Mouse (Mus musculus) midbrain, postnatal 0 days (tissue): ENCODE results near the gene Pkhd1. TPM values are rescaled to one million over a fixed set of nuclear protein-coding genes. Genes with fewer than 3 reads are reported as not detected.
"Not testable (repeated sequence)": the region's sequence is repeated elsewhere in the genome, so short reads cannot be mapped to it uniquely, and the experiment has no call there.

Experiments
- ATAC-seq: fragments of 200-750 bp; cut with Nextera tagmentation; 2 replicates; pipeline ENCODE4 v1.8.0; 2017; ENCODE audit warnings: moderate number of reproducible peaks, mild to moderate bottlenecking, moderate TSS enrichment, moderate library complexity; ENCODE audit not compliant: low FRiP score
- DNase-seq: peaks from one replicate; pipeline ENCODE4 v3.0.0-alpha.2; 2015; ENCODE audit warnings: low spot score
- H3K27ac ChIP-seq: fragments of 300-500 bp; sonication (generic); 2 replicates; pipeline ENCODE4 v1.5.1; 2014; ENCODE audit warnings: low read depth, mild to moderate bottlenecking, low read length, mixed read lengths
- H3K27me3 ChIP-seq: fragments of 300-500 bp; sonication (generic); 2 replicates; pipeline ENCODE4 v1.6.1; 2014; ENCODE audit warnings: low read length, control low read depth, mixed read lengths; ENCODE audit not compliant: insufficient read depth
- H3K36me3 ChIP-seq: fragments of 300-500 bp; sonication (generic); 2 replicates; pipeline ENCODE4 v1.6.1; 2014; ENCODE audit warnings: low read length, control low read depth, mixed read lengths; ENCODE audit not compliant: insufficient read depth
- H3K4me1 ChIP-seq: fragments of 300-500 bp; sonication (generic); 2 replicates; pipeline ENCODE4 v1.6.1; 2014; ENCODE audit warnings: mild to moderate bottlenecking, control low read depth, antibody characterized with exemption, low read length, mixed read lengths; ENCODE audit not compliant: insufficient read depth
- H3K4me2 ChIP-seq: fragments of 300-500 bp; sonication (generic); 2 replicates; pipeline ENCODE4 v1.6.1; 2014; ENCODE audit warnings: low read depth, mild to moderate bottlenecking, low read length, mixed read lengths; ENCODE audit not compliant: poor library complexity, severe bottlenecking
- H3K4me3 ChIP-seq: fragments of 300-500 bp; sonication (generic); 2 replicates; pipeline ENCODE4 v1.5.1; 2014; ENCODE audit warnings: low read depth, mild to moderate bottlenecking, low read length, moderate library complexity
- H3K9ac ChIP-seq: fragments of 300-500 bp; sonication (generic); replicated peaks from 2 replicates; pipeline ENCODE4 v1.6.1; 2014; ENCODE audit warnings: mild to moderate bottlenecking, low read length, moderate library complexity, mixed read lengths; ENCODE audit not compliant: poor library complexity, severe bottlenecking
- H3K9me3 ChIP-seq: fragments of 300-500 bp; sonication (generic); 2 replicates; pipeline ENCODE4 v1.6.1; 2016; ENCODE audit warnings: low read length, control low read depth
- CTCF ChIP-seq: IDR thresholded peaks from 2 replicates; pipeline ENCODE4 v1.5.1; 2016; ENCODE audit warnings: antibody characterized with exemption, mild to moderate bottlenecking
- WGBS: fragments of 180-500 bp; shearing (Covaris S2); extraction: QIAGEN DNeasy Blood & Tissue Kit; methylation state at CpG from one replicate; pipeline ENCODE4 v1.1.7; 2014; 5-methylcytosine and 5-hydroxymethylcytosine counted together
- polyA plus RNA-seq: library from polyadenylated mRNA; unstranded; fragments of >200 nt; fragmentation: Nextera tagmentation; extraction: Ambion mirVana; gene quantifications from 2 replicates; pipeline ENCODE4 v1.2.1, GENCODE M21; 2015
- total RNA-seq: library from RNA; depleted of rRNA; stranded (reverse); fragments of >200 nt; gene quantifications from 2 replicates; pipeline ENCODE4 v1.2.3, GENCODE M21; 2014

Pkhd1 gene
- total and polyA plus RNA-seq, 2 experiments from 2014 or later: 0.11 TPM; not detected in 1

DNA sequence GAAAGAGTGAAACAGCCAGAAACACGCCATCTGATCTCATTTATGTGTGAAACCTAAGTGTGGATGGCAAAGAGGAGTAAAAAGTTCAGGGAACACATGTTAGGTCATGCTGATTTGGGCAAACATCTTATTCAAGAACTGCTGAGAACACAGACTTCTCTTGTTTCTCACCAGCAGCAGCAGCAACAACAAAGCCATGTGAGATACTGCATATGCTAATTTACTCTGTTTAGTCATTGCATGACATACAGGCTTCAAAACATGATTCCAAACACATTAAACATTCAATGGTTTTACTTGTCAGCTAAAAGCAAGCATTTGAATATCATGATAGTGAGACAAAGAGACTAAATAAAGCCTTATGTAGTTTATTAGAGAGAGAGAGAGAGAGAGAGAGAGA lies 401.2 kb downstream of the Pkhd1 start:
- ATAC-seq: no peak
- Histone ChIP-seq H3K4me3 (no peak overlapping the region), H3K27ac (no peak overlapping the region), H3K9me3 (no peaks in the 10 kb centered on the region), H3K4me2 (no peak overlapping the region), H3K27me3 (no peaks in the 10 kb centered on the region), H3K9ac (no peak overlapping the region), H3K36me3 (no peaks in the 10 kb centered on the region), H3K4me1 (no peaks in the 10 kb centered on the region)
- no peak for DNase-seq
- no peak for TF ChIP-seq CTCF
- 84% methylated on average over 1 of the region's 1 CpGs for WGBS

DNA sequence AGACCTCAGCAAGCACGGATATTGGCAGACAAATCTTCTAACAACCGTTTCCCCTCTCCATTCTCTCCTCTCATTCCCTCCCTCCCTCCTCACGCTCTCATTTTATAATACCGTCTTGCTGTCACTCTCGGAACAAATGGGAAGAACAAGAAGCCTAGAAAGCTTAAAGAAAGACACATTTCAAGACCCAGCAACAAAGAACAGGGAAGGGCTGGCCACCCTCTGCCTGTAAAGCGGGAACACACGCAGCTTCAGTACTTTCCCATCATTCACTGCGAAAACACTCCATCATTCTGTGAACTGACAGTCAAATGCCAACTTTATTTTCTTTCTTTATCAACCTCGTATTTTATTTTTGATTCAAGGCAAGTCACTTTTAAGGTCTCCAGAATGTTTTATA lies 427.4 kb downstream of the Pkhd1 start:
- no peak overlapping the region for H3K4me3 ChIP-seq
- H3K4me2 ChIP-seq: peak overlapping the region; percentile 18; the same call in 1 of the 2 replicates
- H3K36me3 ChIP-seq: no peaks in the 10 kb centered on the region
- H3K27me3 ChIP-seq: no peaks in the 10 kb centered on the region
- H3K9me3 ChIP-seq: no peaks in the 10 kb centered on the region
- 14% methylated on average over 9 of the region's 9 CpGs for WGBS
- DNase-seq (no peak), ATAC-seq (no peak)
- no peak for TF ChIP-seq CTCF
- H3K27ac ChIP-seq: no peak overlapping the region
- H3K4me1 ChIP-seq: no peaks in the 10 kb centered on the region
- H3K9ac ChIP-seq: no peak overlapping the region

DNA sequence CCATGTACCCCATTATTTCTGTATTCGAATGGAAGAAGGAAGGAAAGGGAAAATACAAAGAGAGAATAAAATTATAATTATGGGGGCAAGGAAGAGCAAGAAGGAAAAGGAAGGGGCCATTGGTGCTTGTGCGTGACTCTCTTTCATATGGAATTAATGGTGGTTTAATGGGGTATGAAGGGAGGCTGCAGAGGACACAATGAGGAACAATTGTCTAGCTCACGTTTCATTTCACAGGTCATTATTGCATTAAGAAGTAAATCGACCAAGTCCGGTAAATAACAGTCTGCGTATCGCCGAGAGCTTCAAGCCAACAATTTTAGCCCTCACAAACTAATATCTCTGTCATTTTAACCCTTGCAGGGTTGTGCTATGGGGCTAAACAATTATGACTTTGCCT lies 437.7 kb downstream of the Pkhd1 start:
- Histone ChIP-seq H3K27ac (no peak overlapping the region), H3K4me2 (no peak overlapping the region), H3K27me3 (no peaks in the 10 kb centered on the region), H3K4me1 (no peaks in the 10 kb centered on the region), H3K4me3 (no peak overlapping the region), H3K9ac (no peak overlapping the region), H3K9me3 (no peaks in the 10 kb centered on the region), H3K36me3 (no peaks in the 10 kb centered on the region)
- no peak for TF ChIP-seq CTCF
- ATAC-seq: no peak
- 39% methylated on average over 8 of the region's 8 CpGs for WGBS
- no peak for DNase-seq

DNA sequence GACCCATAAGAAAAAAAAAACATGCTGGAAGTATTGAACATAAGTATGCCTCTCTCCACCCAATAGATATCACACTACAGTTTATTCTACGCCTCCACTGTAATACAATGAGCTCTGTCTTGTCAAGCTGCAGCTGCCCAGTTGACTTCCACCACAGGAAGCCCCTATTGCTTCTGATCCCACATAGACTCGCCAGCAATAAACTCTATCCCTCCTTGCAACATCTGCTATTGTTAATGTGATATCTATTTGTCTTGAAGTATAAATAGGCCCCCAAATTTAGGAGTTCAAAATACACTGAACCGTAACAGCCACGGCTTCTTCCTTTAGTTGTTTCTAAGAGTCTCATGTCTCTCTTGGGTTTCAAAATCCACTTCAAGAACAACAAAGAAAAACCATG lies 446.7 kb downstream of the Pkhd1 start:
- no peak for ATAC-seq
- 83% methylated on average over 4 of the region's 4 CpGs for WGBS
- Histone ChIP-seq H3K27ac (no peak overlapping the region), H3K4me1 (no peaks in the 10 kb centered on the region), H3K4me3 (no peak overlapping the region), H3K4me2 (no peak overlapping the region), H3K9ac (no peak overlapping the region), H3K9me3 (no peaks in the 10 kb centered on the region), H3K27me3 (no peaks in the 10 kb centered on the region), H3K36me3 (no peaks in the 10 kb centered on the region)
- TF ChIP-seq CTCF: no peak
- no peak for DNase-seq

DNA sequence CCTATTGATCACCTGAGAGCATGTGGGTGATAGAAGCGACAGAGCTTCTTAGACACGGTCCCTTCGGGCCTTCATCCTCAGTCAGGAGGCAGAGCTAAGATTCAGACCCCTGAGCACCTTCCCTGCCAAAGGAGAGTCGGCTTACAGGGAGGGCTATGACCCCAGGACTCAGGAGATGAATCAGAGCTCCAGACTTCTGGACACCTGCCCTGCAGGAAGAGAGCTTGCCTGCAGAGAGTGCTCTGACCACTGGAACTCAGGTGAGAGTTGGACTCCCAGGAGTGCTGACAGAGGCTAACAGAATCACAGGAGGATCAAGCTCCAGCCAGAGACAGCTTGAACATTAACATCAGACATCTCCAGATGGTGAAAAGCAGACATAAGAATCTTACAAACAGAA lies 467.2 kb downstream of the Pkhd1 start:
- H3K9me3 ChIP-seq, DNase-seq, H3K4me3 ChIP-seq, H3K36me3 ChIP-seq, H3K27me3 ChIP-seq, H3K4me2 ChIP-seq, H3K9ac ChIP-seq, H3K4me1 ChIP-seq, H3K27ac ChIP-seq, ATAC-seq: not testable (repeated sequence)
- WGBS: 95% methylated on average over 4 of the region's 4 CpGs

DNA sequence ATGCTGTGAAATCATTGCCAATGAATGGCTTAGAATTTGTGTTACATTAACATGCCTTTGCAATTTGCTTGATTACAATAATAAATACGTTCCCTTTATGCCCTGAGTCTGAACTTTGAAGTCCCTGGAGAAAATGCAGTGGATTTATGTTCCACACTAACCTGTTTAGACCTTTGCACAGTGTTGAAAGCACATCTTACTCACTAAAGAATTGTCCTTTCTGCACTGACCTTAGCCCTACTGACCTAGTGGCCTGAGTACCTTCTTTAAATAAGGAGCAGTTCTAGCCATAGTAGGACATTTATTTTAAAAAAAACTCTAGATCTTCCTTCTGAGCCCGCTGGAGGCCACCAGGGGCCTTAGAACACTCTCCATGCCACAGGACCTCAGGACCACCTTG lies 467.8 kb downstream of the Pkhd1 start:
- Histone ChIP-seq H3K9ac (no peak overlapping the region), H3K27ac (no peak overlapping the region), H3K9me3 (no peaks in the 10 kb centered on the region), H3K4me1 (no peaks in the 10 kb centered on the region), H3K36me3 (no peaks in the 10 kb centered on the region), H3K4me3 (no peak overlapping the region), H3K4me2 (no peak overlapping the region), H3K27me3 (no peaks in the 10 kb centered on the region)
- ATAC-seq (no peak), DNase-seq (no peak)
- no peak for TF ChIP-seq CTCF
- WGBS: 79% methylated on average over 2 of the region's 2 CpGs
